Mouse (Mus musculus) olfactory bulb, adult 2 months (tissue): ENCODE measurements around the gene Rexo1.

Source experiments
- CTCF ChIP-seq: fragments of 200-500 bp; IDR thresholded peaks from 2 replicates; pipeline ENCODE4 v1.5.1; 2012; ENCODE audit warnings: low read depth, mild to moderate bottlenecking, low read length, moderate library complexity; ENCODE audit not compliant: insufficient read depth
- POLR2A ChIP-seq: fragments of 200-500 bp; IDR thresholded peaks from 2 replicates; pipeline ENCODE4 v1.6.1; 2012; ENCODE audit warnings: mild to moderate bottlenecking, low read depth, low read length, moderate library complexity; ENCODE audit not compliant: insufficient read depth

GRCm38 (mm10) chr10:80502819-80503314, 58.5 kb downstream of the Rexo1 start:
- TF ChIP-seq CTCF (no peak), POLR2A (no peak)
